Mouse (Mus musculus) heart, embryonic 13.5 days (tissue): ENCODE results near the gene Zbtb43. TPM values are rescaled to one million over a fixed set of nuclear protein-coding genes. Genes with fewer than 3 reads are reported as not detected.

Source experiments
- ATAC-seq: fragments of 200-750 bp; cut with Nextera tagmentation; 2 replicates; pipeline ENCODE4 v1.8.0; 2017; ENCODE audit warnings: moderate TSS enrichment; ENCODE audit not compliant: insufficient number of reproducible peaks, low FRiP score, low TSS enrichment; ENCODE audit errors: extremely low read depth
- H3K27ac ChIP-seq: fragments of 300-500 bp; sonication (generic); replicated peaks from 2 replicates; pipeline ENCODE4 v1.5.1; 2015; ENCODE audit warnings: moderate library complexity, mild to moderate bottlenecking, inconsistent platforms
- H3K27me3 ChIP-seq: fragments of 300-500 bp; sonication (generic); replicated peaks from 2 replicates; pipeline ENCODE4 v1.6.1; 2015; ENCODE audit warnings: mild to moderate bottlenecking, inconsistent platforms
- H3K36me3 ChIP-seq: fragments of 300-500 bp; sonication (generic); 2 replicates; pipeline ENCODE4 v1.6.1; 2015; ENCODE audit warnings: mild to moderate bottlenecking, inconsistent platforms
- H3K4me1 ChIP-seq: fragments of 300-500 bp; sonication (generic); 2 replicates; pipeline ENCODE4 v1.6.1; 2015; ENCODE audit warnings: inconsistent platforms
- H3K4me2 ChIP-seq: fragments of 300-500 bp; sonication (generic); 2 replicates; pipeline ENCODE4 v1.6.1; 2015; ENCODE audit warnings: inconsistent platforms, mild to moderate bottlenecking, moderate library complexity
- H3K4me3 ChIP-seq: fragments of 300-500 bp; sonication (generic); 2 replicates; pipeline ENCODE4 v1.5.1; 2015; ENCODE audit warnings: moderate library complexity, mild to moderate bottlenecking, inconsistent platforms
- H3K9ac ChIP-seq: fragments of 300-500 bp; sonication (generic); 2 replicates; pipeline ENCODE4 v1.6.1; 2015; ENCODE audit warnings: inconsistent platforms, mild to moderate bottlenecking, moderate library complexity
- H3K9me3 ChIP-seq: fragments of 300-500 bp; sonication (generic); 2 replicates; pipeline ENCODE4 v1.6.1; 2016; ENCODE audit warnings: inconsistent platforms
- WGBS: fragments of 180-500 bp; shearing (Covaris S2); methylation state at CpG from one replicate; pipeline ENCODE4 v1.1.7; 2015; ENCODE audit warnings: mixed read lengths; 5-methylcytosine and 5-hydroxymethylcytosine counted together
- polyA plus RNA-seq: library from polyadenylated mRNA; unstranded; fragments of >200 nt; fragmentation: Nextera tagmentation; extraction: Ambion mirVana; gene quantifications from 2 replicates; pipeline ENCODE4 v1.2.1, GENCODE M21; 2015

Zbtb43 gene
- polyA plus RNA-seq, 1 experiment from 2014 or later, result 10.5 TPM

DNA sequence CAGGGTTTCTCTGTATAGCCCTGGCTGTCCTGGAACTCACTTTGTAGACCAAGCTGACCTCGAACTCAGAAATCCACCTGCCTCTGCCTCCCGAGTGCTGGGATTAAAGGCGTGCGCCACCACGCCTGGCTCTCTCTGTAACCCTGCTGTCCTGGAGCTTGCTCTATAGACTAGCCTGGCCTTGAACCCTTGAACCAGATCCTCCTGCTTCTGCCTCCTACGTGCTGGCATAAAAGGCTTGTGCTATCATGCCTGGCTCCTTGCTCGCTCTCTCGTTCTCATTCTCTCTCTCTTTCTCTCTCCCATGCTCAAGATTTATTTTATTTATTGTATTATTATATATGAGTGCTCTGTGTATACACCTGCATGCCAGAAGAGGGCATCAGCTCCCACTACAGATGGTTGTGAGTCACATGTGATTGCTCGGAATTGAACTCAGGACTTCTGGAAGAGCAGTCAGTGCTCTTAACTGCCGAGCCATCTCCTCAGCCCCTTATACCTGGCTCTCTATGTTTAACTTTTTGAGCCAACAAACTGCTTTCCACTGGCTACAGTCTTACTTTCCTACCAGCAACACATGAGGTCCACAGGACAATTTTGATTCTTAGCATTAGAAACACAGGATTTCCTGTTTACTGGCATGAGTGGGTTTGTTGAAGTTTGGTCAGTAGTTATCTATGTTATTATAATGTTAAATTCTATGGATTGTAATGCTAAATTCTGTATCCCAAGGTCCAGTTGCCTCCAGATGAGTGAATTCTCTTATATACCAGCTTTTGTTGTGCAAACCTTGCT, 9.8 kb upstream of the Zbtb43 start:
- Histone ChIP-seq H3K4me1 (no peaks in the 10 kb centered on the region), H3K4me3 (no peak overlapping the region), H3K9me3 (no peaks in the 10 kb centered on the region), H3K4me2 (no peak overlapping the region), H3K27ac (no peak overlapping the region), H3K36me3 (no peaks in the 10 kb centered on the region), H3K9ac (no peak overlapping the region), H3K27me3 (peaks cover 17% of the 10 kb centered on the region; the same call in 1 of the 2 replicates)
- ATAC-seq, result no peak
- WGBS, result 77% methylated on average over 10 of the region's 10 CpGs

GRCm38 (mm10) chr2:33475961-33476360, 7.6 kb upstream of the Zbtb43 start:
- Histone ChIP-seq H3K27me3 (peaks cover 24% of the 10 kb centered on the region), H3K4me1 (no peaks in the 10 kb centered on the region), H3K9ac (no peak overlapping the region), H3K36me3 (no peaks in the 10 kb centered on the region), H3K9me3 (0 out of 2 replicates have a peak, but pooled peaks cover 7% of the 10 kb centered on the region), H3K4me3 (no peak overlapping the region), H3K27ac (no peak overlapping the region), H3K4me2 (no peak overlapping the region)
- no peak for ATAC-seq

GRCm38 (mm10) chr2:33467546-33468465, 553 bp downstream of the Zbtb43 start:
- Histone ChIP-seq H3K9me3 (0 out of 2 replicates have a peak, but pooled peaks cover 7% of the 10 kb centered on the region), H3K27ac (peak overlapping the region; percentile 67), H3K4me2 (peak overlapping the region; percentile 88), H3K4me3 (peak overlapping the region; percentile 93), H3K9ac (peak overlapping the region; percentile 96), H3K27me3 (peaks cover 14% of the 10 kb centered on the region; the same call in 1 of the 2 replicates), H3K36me3 (peaks cover 22% of the 10 kb centered on the region), H3K4me1 (peaks cover 30% of the 10 kb centered on the region)
- 6% methylated on average over 49 of the region's 57 CpGs for WGBS
- ATAC-seq, result no peak; the same call in 1 of the 2 replicates

- peaks cover 40% of the 10 kb centered on the region for H3K36me3 ChIP-seq
- WGBS, result 63% methylated on average over 4 of the region's 4 CpGs
- H3K9ac ChIP-seq, result peak overlapping the region; percentile 1; the same call in 1 of the 2 replicates
- 0 out of 2 replicates have a peak, but pooled peaks cover 6% of the 10 kb centered on the region for H3K27me3 ChIP-seq
- no peak for ATAC-seq
- no peak overlapping the region for H3K4me2 ChIP-seq
- no peak overlapping the region for H3K27ac ChIP-seq
- H3K4me1 ChIP-seq, result peaks cover 30% of the 10 kb centered on the region
- no peak overlapping the region for H3K4me3 ChIP-seq
- no peaks in the 10 kb centered on the region for H3K9me3 ChIP-seq
These were observed 2.4 kb downstream of the Zbtb43 start for GRCm38 (mm10) chr2:33465966-33466365.

DNA sequence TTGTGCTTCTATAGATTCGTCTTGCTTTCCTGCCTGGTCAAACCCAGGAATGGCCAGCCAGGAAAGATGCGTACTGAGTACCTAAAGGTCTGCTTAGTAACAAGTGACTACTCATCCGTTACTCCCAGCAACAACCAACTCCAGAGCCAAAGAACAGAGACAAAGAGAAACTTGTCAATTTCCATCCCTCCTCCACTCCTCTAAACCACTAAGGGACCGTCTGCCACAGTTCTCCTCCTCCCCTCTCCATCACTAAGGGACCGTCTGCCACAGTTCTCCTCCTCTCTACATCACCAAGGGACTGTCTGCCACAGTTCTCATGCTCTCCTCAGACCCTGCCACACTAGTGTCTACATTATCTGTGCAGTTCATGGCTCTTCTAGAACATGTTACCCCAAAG, 3.1 kb downstream of the Zbtb43 start:
- peaks cover 30% of the 10 kb centered on the region for H3K4me1 ChIP-seq
- no peaks in the 10 kb centered on the region for H3K9me3 ChIP-seq
- no peak overlapping the region for H3K9ac ChIP-seq
- ATAC-seq, result no peak
- no peak overlapping the region for H3K4me3 ChIP-seq
- WGBS, result 65% methylated on average over 5 of the region's 5 CpGs
- H3K27ac ChIP-seq, result no peak overlapping the region
- H3K27me3 ChIP-seq, result 0 out of 2 replicates have a peak, but pooled peaks cover 4% of the 10 kb centered on the region
- H3K36me3 ChIP-seq, result peaks cover 47% of the 10 kb centered on the region
- H3K4me2 ChIP-seq, result no peak overlapping the region

DNA sequence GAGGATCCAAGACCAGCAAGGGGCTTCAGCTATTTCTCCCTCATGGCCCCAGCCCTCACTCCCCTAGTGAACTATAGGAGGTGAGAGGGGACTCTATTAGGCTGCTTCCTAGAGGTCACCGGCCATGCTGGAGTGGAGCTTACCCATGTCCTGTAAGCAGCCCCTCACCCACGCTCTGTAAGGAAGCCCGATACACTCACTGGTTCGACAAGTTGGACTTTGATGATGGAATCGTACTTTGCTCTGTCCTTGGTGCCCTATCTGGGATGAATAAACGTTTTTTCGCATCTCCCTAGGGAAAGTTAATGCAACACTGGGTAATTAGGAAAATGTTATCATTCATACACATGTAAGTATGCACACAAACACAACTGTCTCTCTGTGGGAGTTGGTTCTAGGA, 6.3 kb downstream of the Zbtb43 start:
- no peak overlapping the region for H3K4me2 ChIP-seq
- ATAC-seq, result no peak
- H3K36me3 ChIP-seq, result peaks cover 63% of the 10 kb centered on the region
- WGBS, result 85% methylated on average over 7 of the region's 7 CpGs
- H3K9me3 ChIP-seq, result no peaks in the 10 kb centered on the region
- no peaks in the 10 kb centered on the region for H3K27me3 ChIP-seq
- no peak overlapping the region for H3K27ac ChIP-seq
- peaks cover 26% of the 10 kb centered on the region for H3K4me1 ChIP-seq
- H3K4me3 ChIP-seq, result no peak overlapping the region
- no peak overlapping the region for H3K9ac ChIP-seq

DNA sequence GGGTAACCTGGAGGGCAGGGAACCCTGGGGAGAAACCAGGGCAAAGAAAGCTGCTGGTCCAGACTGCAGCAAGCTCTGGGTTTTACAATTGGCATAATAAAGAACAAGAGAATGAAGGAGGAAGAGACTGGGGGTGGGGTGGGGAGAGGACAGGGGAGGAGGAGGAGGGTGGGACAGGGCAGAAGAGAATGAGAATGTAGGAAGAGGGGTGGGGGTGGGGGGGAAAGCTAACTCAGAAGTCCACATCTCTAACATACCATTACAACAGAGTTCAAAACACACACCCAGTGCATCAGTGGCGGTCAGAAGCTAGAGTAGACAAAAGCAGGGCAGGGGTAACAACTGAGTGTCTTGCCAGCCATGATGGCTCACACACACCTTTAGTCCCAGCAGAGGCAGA, 7.3 kb downstream of the Zbtb43 start:
- ATAC-seq, result no peak
- Histone ChIP-seq H3K4me3 (no peak overlapping the region), H3K27me3 (no peaks in the 10 kb centered on the region), H3K27ac (no peak overlapping the region), H3K9ac (no peak overlapping the region), H3K9me3 (no peaks in the 10 kb centered on the region), H3K4me1 (peaks cover 16% of the 10 kb centered on the region), H3K36me3 (peaks cover 67% of the 10 kb centered on the region), H3K4me2 (no peak overlapping the region)
- WGBS, result 91% methylated on average over 1 of the region's 1 CpGs

DNA sequence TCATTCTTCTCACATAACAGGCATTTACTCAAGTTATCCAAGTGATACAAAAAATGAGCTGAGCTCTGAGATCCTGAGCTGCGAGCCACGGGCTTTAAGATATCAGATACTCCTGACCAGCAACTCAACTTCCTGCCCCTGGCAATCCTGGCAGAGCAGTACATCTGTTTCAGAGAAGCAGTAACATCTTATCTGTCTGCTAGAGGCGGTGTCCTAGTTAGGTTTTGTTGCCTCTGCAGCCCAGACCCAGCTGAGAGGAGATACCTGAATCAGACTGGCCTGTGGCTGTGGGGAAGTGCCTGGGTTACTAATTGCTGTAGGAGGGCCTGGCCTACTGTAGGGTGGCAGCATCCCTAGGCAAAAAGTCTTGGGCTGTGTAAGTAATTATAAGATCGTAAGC, 8.7 kb downstream of the Zbtb43 start:
- H3K9me3 ChIP-seq, result no peaks in the 10 kb centered on the region
- peaks cover 76% of the 10 kb centered on the region for H3K36me3 ChIP-seq
- no peak overlapping the region for H3K27ac ChIP-seq
- no peak overlapping the region for H3K4me2 ChIP-seq
- 56% methylated on average over 4 of the region's 4 CpGs for WGBS
- peaks cover 3% of the 10 kb centered on the region; the same call in 1 of the 2 replicates for H3K4me1 ChIP-seq
- no peaks in the 10 kb centered on the region for H3K27me3 ChIP-seq
- no peak overlapping the region for H3K4me3 ChIP-seq
- ATAC-seq, result no peak
- H3K9ac ChIP-seq, result no peak overlapping the region

DNA sequence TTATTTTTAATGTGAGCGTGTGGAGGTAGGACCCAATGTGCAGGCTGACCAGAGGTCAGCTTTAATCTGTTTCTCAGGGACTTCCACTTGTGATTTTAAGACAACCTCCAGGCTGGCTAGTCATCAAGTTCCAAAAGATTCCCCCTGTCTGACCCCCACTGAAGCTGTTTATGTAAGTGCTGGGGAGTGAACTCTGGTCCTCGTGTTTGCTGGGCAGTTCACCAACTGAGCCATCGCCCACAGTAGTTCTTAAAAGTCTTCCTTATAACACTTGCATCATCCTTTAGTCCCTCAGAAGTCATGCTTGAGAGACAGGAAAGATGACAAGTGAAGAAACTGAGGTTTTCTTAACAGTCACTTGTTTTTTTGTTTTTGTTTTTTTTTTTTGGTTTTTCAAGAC, 11.7 kb downstream of the Zbtb43 start:
- WGBS, result 73% methylated on average over 3 of the region's 3 CpGs
- Histone ChIP-seq H3K4me1 (peaks cover 19% of the 10 kb centered on the region), H3K4me2 (no peak overlapping the region), H3K9ac (no peak overlapping the region), H3K4me3 (no peak overlapping the region), H3K27me3 (no peaks in the 10 kb centered on the region), H3K27ac (no peak overlapping the region), H3K36me3 (peaks cover 76% of the 10 kb centered on the region), H3K9me3 (no peaks in the 10 kb centered on the region)
- ATAC-seq, result no peak

GRCm38 (mm10) chr2:33456242-33456641, 12.1 kb downstream of the Zbtb43 start:
- Histone ChIP-seq H3K4me1 (peaks cover 23% of the 10 kb centered on the region), H3K27ac (no peak overlapping the region), H3K4me2 (no peak overlapping the region), H3K9ac (no peak overlapping the region), H3K36me3 (peaks cover 76% of the 10 kb centered on the region), H3K4me3 (no peak overlapping the region), H3K27me3 (no peaks in the 10 kb centered on the region), H3K9me3 (no peaks in the 10 kb centered on the region)
- 89% methylated on average over 5 of the region's 5 CpGs for WGBS
- no peak for ATAC-seq

- Histone ChIP-seq H3K4me2 (no peak overlapping the region), H3K4me3 (no peak overlapping the region), H3K9me3 (no peaks in the 10 kb centered on the region), H3K4me1 (peaks cover 27% of the 10 kb centered on the region), H3K9ac (no peak overlapping the region), H3K27ac (no peak overlapping the region), H3K27me3 (no peaks in the 10 kb centered on the region), H3K36me3 (peaks cover 75% of the 10 kb centered on the region)
- no peak for ATAC-seq
- 83% methylated on average over 3 of the region's 3 CpGs for WGBS
These were observed 13.0 kb downstream of the Zbtb43 start for GRCm38 (mm10) chr2:33455350-33455749.
